Mouse (Mus musculus) lung, postnatal 14 days (tissue): Measurements from ENCODE around the gene Klk1.
"Not testable (repeated sequence)": the region's sequence is repeated elsewhere in the genome, so short reads cannot be mapped to it uniquely, and the experiment has no call there.

ENCODE experiments used
- DNase-seq: peaks from one replicate; pipeline ENCODE4 v3.0.0; 2021

Klk1 gene

DNA sequence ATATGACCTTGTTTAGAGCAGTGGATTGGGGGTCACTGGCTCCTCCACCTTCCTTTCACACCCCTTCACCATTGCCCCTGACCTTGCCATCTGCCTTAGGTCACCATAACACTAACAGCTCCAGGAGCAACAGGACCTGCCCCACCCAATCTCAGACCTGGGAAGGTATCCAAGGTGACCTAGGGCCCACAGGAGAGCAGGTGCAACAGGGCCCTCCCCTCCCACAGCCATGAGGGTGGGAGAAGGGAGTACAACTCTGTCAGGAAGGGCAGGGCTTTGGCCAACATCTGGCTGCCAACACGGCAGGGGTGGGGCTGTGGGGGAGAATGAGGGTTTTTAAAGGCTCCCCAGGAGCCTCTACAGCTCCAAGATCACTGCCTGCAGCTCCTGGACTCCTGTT, at the start of gene Klk1:
Gene Klk1, plus strand, starts transcription at position 285 of the 400 bp plus-strand sequence.
- DNase-seq: no peak

DNA sequence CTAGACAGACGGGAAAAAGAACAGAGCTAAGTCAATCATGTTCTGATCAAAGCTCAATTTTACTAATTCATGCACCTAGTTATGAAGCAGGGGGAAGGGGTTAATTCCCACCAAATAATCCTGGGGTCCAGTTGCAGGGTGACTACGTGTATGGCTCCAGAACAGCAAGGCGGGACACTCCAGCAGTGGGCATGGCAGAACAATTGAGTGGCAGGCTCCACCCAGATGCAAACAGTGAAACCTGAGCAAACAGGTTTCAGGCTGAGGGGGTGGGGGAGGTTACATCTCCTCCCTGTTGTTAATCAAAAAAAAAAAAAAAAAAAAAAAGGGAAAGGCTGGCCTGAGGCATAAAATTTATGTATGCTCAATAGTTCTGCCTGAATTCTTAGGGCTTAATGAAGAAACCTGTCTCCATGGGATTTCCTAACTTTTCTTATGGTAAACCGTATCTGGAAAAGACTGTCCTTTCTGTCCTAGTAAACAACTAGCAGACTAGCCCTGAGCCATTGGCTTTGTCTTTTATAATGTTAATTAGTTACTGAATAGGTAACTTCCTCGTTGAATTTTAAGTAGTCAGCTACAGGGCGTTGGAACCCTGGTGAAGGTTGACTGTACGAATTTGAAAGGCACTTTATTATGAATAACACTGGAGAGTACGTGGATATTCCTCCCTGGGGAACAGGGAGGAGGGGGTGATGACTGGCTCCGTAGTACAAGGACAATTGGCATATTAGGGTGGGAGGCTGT, 45.7 kb upstream of the Klk1 start:
- DNase-seq: no peak

DNA sequence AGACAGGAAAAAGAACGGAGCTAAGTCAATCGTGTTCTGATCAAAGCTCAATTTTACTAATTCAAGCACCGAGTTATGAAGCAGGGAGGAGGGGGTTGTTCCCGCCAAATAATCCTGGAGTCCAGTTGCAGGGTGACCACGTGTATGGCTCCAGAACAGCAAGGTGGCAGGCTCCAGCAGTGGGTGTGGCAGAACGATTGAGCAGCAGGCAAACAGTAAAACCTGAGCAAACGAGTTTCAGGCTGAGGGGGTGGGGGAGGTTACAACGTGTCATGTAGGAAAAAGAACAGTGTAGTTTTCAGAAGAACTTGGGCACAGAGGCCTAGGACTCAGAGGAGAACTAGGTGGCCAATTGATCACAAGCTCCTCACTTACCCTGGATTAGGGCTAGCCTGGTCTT, 38.6 kb upstream of the Klk1 start:
- not testable (repeated sequence) for DNase-seq

DNA sequence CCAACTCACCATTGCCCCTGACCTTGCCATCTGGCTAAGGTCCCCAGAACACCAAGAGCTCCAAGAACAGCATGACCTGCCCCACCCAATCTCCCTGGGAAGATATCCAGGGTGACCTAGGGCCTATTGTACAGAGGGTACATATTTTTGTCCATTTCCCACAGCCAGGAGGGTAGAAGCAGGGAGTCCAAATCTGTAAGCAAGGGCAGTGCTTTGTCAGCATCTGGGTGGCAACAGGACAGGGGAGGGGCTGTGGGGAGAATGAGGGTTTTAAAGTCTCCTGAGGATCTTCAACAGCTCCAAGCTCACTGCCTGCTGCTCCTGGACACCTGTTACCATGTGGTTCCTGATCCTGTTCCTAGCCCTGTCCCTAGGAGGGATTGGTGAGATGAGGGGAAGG, 37.2 kb upstream of the Klk1 start, which contains the start of gene Klk1b24:
Gene Klk1b24, plus strand, starts transcription at position 301 of the 400 bp plus-strand sequence.
- not testable (repeated sequence) for DNase-seq

GRCm38 (mm10) chr7:44193466-44193865, 31.7 kb upstream of the Klk1 start:
- not testable (repeated sequence) for DNase-seq

DNA sequence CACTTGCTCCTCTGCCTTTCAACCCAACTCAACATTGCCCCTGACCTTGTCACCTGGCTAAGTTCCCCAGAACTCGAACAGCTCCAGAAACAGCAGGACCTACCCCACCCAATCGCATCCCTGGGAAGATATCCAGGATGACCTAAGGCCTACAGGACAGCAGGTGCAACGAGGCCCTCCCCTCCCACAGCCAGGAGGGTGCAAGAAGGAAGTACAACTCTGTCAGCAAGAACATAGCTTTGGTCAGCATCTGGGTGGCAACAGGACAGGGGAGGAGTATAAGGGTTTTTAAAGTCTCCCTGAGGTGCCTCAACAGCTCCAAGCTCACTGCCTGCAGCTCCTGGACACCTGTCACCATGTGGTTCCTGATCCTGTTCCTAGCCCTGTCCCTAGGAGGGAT, 27.3 kb upstream of the Klk1 start, which contains the start of gene Klk1b3:
Gene Klk1b3, plus strand, starts transcription at position 301 of the 400 bp plus-strand sequence.
- no peak for DNase-seq

DNA sequence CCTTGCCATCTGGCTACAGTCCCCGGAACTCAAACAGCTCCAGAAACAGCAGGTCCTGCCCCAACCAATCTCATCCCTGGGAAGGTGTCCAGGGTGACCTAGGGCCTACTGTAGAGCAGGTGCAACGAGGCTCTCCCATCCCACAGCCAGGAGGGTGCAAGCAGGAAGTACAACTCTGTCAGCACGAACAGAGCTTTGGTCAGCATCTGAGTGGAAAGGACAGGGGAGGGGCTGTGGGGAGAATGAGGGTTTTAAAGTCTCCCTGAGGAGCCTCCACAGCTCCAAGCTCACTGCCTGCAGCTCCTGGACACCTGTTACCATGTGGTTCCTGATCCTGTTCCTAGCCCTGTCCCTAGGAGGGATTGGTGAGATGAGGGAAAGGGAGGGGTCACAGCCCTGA, 18.0 kb upstream of the Klk1 start, which contains the start of gene Klk1b4:
Gene Klk1b4, plus strand, starts transcription at position 301 of the 400 bp plus-strand sequence.
- not testable (repeated sequence) for DNase-seq

DNA sequence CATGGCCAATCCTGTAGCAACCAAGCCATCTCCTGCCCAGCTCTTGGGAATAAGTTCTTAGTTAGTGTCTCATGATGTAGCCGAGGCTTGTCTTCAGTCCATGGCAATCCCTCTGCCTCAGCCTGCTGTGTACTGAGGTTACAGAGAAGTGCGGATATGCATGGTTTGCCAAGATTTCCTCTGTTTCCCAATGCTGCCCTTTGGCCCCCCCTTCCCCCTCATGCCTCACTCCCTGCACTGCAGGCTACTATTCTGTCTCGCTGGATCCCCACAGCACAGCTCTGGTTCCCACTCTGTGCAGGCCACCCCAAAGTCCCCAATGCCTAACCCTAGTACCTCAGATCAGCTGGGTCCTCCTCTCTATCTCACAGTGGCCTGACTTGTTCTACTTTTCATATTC, 16.9 kb upstream of the Klk1 start:
- DNase-seq: no peak

- DNase-seq: no peak
These were observed 9.5 kb upstream of the Klk1 start, which contains the start of gene Klk1b5 for GRCm38 (mm10) chr7:44215645-44216044. Klk1b5 (plus strand) TSS chr7:44215945.

DNA sequence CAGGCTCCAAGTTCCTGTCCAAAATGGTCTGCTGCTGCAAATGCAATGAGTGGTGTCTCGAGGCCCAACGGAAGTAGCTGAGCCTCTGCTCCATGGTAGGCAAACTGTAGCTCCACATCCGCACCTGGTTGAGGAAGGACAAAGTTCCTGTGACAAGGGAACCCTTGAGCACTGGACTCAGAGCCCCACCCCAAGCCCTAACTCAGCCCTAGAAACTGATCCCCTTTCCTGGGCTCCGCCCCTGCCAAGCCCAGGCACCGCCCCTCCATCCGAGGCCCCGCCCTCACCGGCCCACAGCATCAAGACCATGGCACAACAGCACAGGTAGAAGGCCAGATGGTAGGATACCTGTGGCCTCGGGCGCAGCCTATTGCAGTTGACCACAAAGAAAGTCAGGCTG, 3.6 kb upstream of the Klk1 start:
- DNase-seq: not testable (repeated sequence)

DNA sequence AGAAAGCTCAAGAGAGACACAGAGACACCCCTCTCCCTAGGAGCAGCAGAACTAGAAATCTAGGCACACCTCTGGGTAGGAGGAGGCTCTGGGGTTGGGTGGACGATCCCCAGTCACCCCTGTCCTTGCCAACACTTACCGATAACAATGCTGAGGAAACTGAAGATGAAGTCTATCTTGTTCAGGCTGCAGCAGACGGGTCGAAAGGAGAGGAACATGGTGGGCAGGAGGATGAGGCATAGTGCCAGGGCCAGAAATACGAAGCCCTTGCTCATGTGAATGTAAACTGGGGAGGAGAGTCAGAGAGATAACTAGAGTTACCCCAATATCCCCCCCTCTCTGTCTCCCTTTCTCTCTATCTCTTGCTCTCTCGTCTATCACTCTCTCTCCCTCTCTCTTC, 2.8 kb upstream of the Klk1 start:
- not testable (repeated sequence) for DNase-seq

DNA sequence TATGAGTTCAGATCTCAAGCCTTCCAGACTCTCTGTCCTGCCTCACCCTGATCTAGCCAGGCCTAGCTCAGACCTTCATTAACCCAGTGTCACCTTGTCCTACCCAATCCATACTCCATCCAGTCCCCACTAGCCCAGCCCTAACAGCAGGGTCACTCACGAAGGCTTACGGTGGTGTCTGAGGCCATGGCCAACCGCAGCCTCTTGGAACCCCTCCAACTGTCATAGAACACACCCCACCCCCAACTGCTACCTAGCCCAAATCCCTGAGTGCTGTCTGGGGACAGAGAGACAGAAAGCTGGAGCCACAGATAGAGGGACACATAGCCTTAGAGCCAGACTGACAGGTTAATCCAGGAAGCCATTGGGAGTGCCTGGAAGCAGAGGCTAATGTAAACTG, 10.7 kb downstream of the Klk1 start, which contains the start of gene Gm36864:
Gene Gm36864, plus strand, starts transcription at position 269 of the 400 bp plus-strand sequence.
- no peak for DNase-seq

GRCm38 (mm10) chr7:44239913-44240312, 14.8 kb downstream of the Klk1 start:
- DNase-seq: no peak

GRCm38 (mm10) chr7:44240712-44241111, 15.6 kb downstream of the Klk1 start:
- DNase-seq: no peak

GRCm38 (mm10) chr7:44241163-44241562, 16.0 kb downstream of the Klk1 start:
- no peak for DNase-seq

DNA sequence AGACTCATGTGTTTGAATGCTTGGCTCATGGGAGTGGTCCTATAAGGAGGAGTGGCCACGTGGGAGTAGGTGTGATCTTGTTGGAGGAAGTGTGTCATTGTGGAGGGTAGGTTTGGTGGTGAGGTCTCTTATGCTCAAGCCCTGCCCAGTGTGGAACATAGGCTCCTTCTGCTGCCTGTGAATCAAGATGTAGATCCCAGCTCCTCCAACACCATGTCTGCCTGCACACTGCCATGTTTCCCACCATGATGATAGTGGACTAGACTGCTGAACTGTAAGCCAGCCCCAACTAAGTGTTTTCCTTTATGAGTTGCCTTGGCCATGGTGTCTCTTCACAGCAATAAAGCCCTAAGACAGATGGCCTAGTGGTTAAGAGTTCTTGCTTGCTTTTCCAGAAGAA, 18.9 kb downstream of the Klk1 start:
- no peak for DNase-seq

- peak; percentile 93 for DNase-seq
These were observed 21.2 kb downstream of the Klk1 start, which contains the start of the genes 1700028J19Rik and 2410002F23Rik for GRCm38 (mm10) chr7:44246055-44246983. 1700028J19Rik (minus strand) TSS chr7:44246695. 2410002F23Rik (plus strand) TSS chr7:44246722.

DNA sequence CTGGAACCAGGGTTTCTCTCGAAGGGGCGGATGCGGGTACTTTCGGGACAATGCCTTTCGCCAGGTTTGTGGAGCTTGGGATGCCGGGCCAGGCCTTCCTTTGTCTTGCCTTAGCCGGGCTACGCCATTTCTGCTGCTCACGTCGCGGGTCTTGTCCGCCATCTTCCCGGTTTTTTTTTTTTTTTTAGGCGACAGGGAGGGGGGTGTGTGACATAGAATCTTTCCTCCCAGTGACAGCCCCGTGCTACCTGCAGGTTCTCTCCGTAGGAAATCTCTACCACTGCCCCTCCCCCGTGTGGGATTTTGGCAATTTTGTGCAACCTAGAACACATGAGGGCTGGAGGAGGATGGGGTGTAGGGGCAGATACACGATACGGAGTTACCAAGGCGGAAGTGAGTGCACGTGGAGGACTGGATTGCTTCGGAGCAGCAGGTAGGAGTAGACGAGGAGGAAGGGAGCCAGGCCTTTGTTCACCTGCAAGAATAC, 21.9 kb downstream of the Klk1 start:
- no peak for DNase-seq

- DNase-seq: no peak
These were observed 22.8 kb downstream of the Klk1 start for GRCm38 (mm10) chr7:44247971-44248370.

DNA sequence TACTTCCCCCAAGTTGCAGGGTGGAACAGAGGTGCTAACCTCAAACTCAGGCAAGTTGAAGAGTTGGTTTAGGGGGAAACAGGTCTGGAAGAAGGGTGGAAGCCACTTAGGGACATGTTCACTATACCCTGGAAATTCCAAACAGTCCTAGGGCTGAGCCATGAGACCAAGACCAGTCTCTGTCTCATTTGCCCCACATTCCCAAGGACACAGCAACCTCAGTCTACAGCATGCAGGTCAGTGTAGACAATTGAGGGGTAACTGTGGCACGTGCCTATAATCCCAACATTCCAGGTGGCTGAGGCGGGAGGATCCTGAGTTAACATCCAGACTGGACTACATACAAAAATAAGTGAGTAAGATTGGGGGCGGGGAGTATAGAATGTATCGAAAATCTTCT, 24.1 kb downstream of the Klk1 start:
- DNase-seq: no peak

DNA sequence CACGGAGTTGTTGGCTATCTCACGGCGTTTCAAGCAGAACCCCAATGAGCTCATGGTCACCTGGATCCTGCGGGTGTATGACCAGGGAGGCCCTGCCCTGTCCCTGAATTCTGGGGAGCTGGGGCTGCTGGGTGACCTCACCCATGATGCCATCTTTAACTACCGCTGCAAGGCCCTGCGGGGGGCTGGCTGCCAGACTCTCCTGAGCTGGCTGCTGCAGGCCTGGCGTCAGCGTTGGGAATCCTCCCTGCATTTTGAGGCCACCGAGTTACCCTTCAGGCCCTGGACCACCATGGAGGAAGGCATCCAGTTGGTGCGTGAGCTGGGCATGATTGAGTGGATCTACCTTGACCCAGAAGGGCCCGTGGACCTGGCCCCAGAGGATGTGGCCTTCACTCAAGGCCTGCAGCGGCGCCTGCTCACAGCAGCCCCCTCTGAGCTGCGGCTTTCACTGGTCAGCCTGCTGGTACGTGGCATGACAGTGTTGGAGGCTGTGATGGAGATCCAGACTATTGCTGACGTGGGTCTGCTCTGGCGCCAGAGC, 25.6 kb downstream of the Klk1 start:
- DNase-seq: not testable (repeated sequence)

DNA sequence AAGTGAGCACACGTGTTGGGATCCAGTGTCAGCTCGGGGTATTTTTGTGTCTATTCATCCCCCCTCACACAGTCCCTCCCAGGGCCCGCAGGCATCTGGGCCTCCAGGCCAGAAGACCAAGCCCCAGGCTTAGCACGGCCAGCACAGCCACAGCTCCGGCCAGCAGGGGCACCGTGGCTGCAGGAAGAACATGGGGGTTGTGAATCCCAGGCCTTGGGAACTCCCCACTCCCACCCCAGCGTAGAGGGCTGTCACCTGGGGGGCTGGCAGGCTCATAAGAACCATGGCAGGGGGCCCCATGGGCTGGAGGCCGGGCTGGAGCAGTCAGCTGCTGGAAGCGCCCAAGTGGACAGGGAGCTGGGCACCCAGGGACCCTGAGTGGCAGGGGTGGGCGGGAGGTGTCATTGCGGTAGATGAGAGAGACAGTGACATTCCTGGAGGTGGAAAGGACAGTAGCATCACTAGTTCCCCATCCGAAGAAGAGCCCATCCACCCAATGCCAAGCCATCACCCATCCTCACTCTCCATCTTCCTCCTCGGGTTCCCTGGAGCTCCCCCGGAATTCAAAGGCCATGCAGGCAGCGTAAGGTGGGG, 28.0 kb downstream of the Klk1 start:
- DNase-seq: no peak
